ENCODE assay signal across 8 mouse cellular contexts in genomic region chr19:56396669-56397621, GRCm38 (mm10). TPM values are rescaled to one million over a fixed set of nuclear protein-coding genes. Genes with fewer than 3 reads are reported as not detected.
DNase-seq lines count a peak whose midpoint lies in the region; ATAC-seq and TF ChIP-seq lines count a peak whose summit lies in the region.

Casp7 (plus strand) TSS chr19:56397129.

- no peak for TF ChIP-seq POLR2A in ES-Bruce4 (IDR thresholded peaks at IDR 0.05; ENCODE audit: insufficient read depth, low read length)

- peaks cover 2% of the 10 kb centered on the region for H3K4me1 ChIP-seq in ES-Bruce4 (ENCODE audit: control insufficient read depth, insufficient read depth, low read length)
- peaks cover 11% of the 10 kb centered on the region for H3K4me1 ChIP-seq in forebrain, embryonic 12.5 days

- H3K27me3 ChIP-seq in ES-Bruce4 (ENCODE audit: control insufficient read depth, insufficient read depth, low read length, poor library complexity, severe bottlenecking): peaks cover 4% of the 10 kb centered on the region; the same call in 1 of the 2 replicates
- peaks cover 55% of the 10 kb centered on the region for H3K27me3 ChIP-seq in forebrain, embryonic 12.5 days

- no peaks in the 10 kb centered on the region for H3K9me3 ChIP-seq in ES-Bruce4 (replicated peaks; ENCODE audit: control insufficient read depth, insufficient read depth, low read length, poor library complexity, severe bottlenecking)
- H3K9me3 ChIP-seq in forebrain, embryonic 12.5 days: no peaks in the 10 kb centered on the region

- H3K36me3 ChIP-seq in ES-Bruce4 (ENCODE audit: control insufficient read depth, insufficient read depth, low read length, poor library complexity, severe bottlenecking): no peaks in the 10 kb centered on the region
- H3K36me3 ChIP-seq in forebrain, embryonic 12.5 days (replicated peaks): no peaks in the 10 kb centered on the region

- peak; percentile 49 for ATAC-seq in forebrain, embryonic 12.5 days (ENCODE audit: low FRiP score)

- no peak within 1 kb of the TSS for H3K27ac ChIP-seq in ES-Bruce4 (ENCODE audit: insufficient read depth, low read length)
- peak within 1 kb of the TSS; percentile 69 for H3K27ac ChIP-seq in forebrain, embryonic 12.5 days

- H3K9ac ChIP-seq in ES-Bruce4 (ENCODE audit: low read depth, poor library complexity, severe bottlenecking): peak within 1 kb of the TSS; percentile 94
- H3K9ac ChIP-seq in forebrain, embryonic 12.5 days: peak within 1 kb of the TSS; percentile 69

- intact Hi-C loops in heart, postnatal 14 days (cut with DNase I): loop anchor here (2.0 kb wide), 1 partner anchor 36 kb away; no protein-coding TSS in a partner anchor

- no peak for TF ChIP-seq EP300 in ES-Bruce4 (IDR thresholded peaks at IDR 0.05; ENCODE audit: insufficient read depth, low read depth, low read length)

- H3K4me2 ChIP-seq in forebrain, embryonic 12.5 days: peak within 1 kb of the TSS; percentile 97

- TF ChIP-seq CTCF in ES-Bruce4 (IDR thresholded peaks at IDR 0.05; ENCODE audit: low read depth, low read length): no peak

- H3K4me3 ChIP-seq in ES-Bruce4 (ENCODE audit: low read depth, low read length): peak within 1 kb of the TSS; percentile 79
- H3K4me3 ChIP-seq in forebrain, embryonic 12.5 days (replicated peaks): peak within 1 kb of the TSS; percentile 63

- WGBS in forebrain, embryonic 12.5 days: 1% methylated on average over 69 of the region's 78 CpGs
- WGBS in large intestine, adult 2 months: 1% methylated on average over 78 of the region's 78 CpGs

- peak; percentile 43 to 53 for DNase-seq in adrenal gland, postnatal 4 days (ENCODE audit: low spot score in 2 of 2)
- peak; percentile 79 to 80 for DNase-seq in heart, postnatal 14 days
- no peak for DNase-seq in large intestine, adult 2 months (ENCODE audit: low read depth, low spot score)
- peak; percentile 74 for DNase-seq in lung, postnatal 25 days (ENCODE audit: low spot score)
- peak; percentile 4 for DNase-seq in retina, adult 2 months (ENCODE audit: low read depth, low spot score)
- peak; percentile 68 for DNase-seq in thymus, postnatal 25 days

RNA-seq across cellular contexts. Expression of gene Casp7, which starts in this region (rescaled TPM):
- polyA plus RNA-seq in ES-Bruce4 (2011; ENCODE audit: insufficient read depth, insufficient read length, low read depth, missing spikeins): 17.0 and 19.8 TPM in 2 replicates
- total RNA-seq in adrenal gland, postnatal 4 days (2021): 10 to 100 TPM; 22.9 to 25.0 TPM
- polyA plus RNA-seq in forebrain, embryonic 12.5 days (2016; fragmentation: Nextera tagmentation; extraction: Ambion mirVana): 18.5 and 18.9 TPM in 2 replicates
- total RNA-seq in heart, postnatal 14 days (2021): 10 to 100 TPM; 16.3 to 17.6 TPM
- 126 and 190 TPM in 2 replicates for polyA plus RNA-seq in large intestine, adult 2 months (2012; rRNA removed)
